Mouse (Mus musculus): ENCODE data around the gene Pde11a. TPM values are rescaled to one million over a fixed set of nuclear protein-coding genes. Genes with fewer than 3 reads are reported as not detected.

Pde11a gene
- 0.91 and 1.5 TPM in 2 replicates for polyA plus RNA-seq (2015; fragmentation: Nextera tagmentation; extraction: Ambion mirVana)

DNA sequence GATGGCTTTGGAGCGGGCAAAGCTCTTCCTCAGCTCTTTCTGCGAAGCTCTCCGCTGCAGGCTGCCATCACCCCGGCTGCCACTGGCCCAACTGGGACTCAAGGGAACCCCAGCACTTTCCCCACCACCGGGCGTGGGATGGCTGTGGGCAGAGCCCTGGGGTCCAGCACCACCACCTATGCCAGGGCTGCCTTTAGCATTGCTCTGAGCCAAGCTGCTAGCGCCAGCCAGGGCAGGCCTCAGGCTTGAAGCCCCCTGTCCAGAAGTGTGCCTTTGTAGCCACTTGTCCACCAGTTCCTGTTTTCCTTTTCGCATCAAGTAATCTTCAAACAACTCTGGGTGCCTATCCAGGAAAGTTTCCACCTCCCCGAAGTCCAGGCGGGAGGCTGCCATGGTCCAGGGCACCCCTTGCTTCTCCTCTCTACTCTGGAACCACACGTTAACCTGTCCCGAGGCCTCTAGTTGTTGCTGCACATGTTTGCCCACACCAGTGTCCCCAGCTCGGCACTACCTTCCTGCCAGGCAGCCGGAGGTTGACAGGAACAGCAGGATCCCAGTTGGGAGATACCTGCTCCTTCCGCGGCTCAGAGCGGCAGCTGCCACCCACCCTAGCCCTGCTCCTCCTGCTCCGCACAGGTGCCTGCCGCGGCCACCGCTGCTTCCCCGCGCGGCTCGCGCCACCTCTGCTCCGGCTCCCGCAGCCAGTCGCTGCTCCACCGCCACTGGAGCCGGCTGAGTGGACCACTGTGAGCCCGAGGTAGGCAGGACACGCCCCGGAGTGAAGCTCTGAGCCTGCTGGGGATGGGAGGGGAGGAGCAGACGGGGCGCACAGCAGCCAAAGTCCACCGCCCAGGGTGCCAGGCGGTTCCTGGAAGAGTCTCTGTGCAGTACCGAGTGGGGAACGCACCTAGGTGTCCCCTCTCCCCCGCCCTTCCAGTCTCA is at the start of gene Pde11a:
TSS of gene Pde11a (minus strand) at position 560 of the 942 bp plus-strand sequence.
- Histone ChIP-seq H3K9ac (replicated peaks; ENCODE audit: low read length) (peak within 1 kb of the TSS; percentile 48), H3K4me3 (ENCODE audit: low read length) (peak within 1 kb of the TSS; percentile 42), H3K27ac (ENCODE audit: low read length) (no peak within 1 kb of the TSS), H3K27me3 (ENCODE audit: insufficient read depth, low read length) (peaks cover 3% of the 10 kb centered on the region; the same call in 1 of the 2 replicates), H3K9me3 (ENCODE audit: low read length) (no peaks in the 10 kb centered on the region), H3K4me2 (replicated peaks; ENCODE audit: low read depth, low read length) (peak within 1 kb of the TSS; percentile 74), H3K36me3 (ENCODE audit: insufficient read depth, low read length) (no peaks in the 10 kb centered on the region), H3K4me1 (ENCODE audit: insufficient read depth, low read length) (peaks cover 7% of the 10 kb centered on the region; the same call in 1 of the 2 replicates)
- peak; percentile 96 for ATAC-seq (ENCODE audit: low FRiP score, low TSS enrichment)
- 15% methylated on average over 39 of the region's 41 CpGs for WGBS

DNA sequence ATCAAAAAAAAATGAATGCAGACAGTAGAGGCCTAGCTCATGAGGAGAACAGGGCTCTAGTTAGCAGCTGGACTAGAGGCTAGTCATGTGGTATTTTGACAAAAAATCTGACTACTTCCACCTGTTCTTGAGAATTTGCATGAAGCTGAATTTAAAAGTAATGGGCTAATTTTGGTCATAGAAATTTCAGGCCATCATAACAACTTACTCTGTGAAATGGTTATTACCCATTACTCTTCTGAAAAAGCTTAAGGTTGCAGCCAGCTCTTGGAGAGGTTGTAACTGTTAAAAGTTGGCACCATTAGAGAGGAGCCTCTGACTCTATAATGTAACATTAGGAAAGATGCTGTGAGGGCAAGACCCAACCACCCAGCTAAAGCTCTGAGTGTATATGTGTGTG is 48.0 kb upstream of the Pde11a start:
- no peak overlapping the region for H3K27ac ChIP-seq (ENCODE audit: low read length)
- no peak overlapping the region for H3K9ac ChIP-seq (replicated peaks; ENCODE audit: low read length)
- no peaks in the 10 kb centered on the region for H3K9me3 ChIP-seq (ENCODE audit: low read length)
- no peaks in the 10 kb centered on the region for H3K4me1 ChIP-seq (ENCODE audit: insufficient read depth, low read length)
- H3K4me2 ChIP-seq (replicated peaks; ENCODE audit: low read depth, low read length), result no peak overlapping the region
- peaks cover 13% of the 10 kb centered on the region; the same call in 1 of the 2 replicates for H3K36me3 ChIP-seq (ENCODE audit: insufficient read depth, low read length)
- no peak for ATAC-seq (ENCODE audit: low FRiP score, low TSS enrichment)
- no peaks in the 10 kb centered on the region for H3K27me3 ChIP-seq (ENCODE audit: insufficient read depth, low read length)
- H3K4me3 ChIP-seq (ENCODE audit: low read length), result no peak overlapping the region

DNA sequence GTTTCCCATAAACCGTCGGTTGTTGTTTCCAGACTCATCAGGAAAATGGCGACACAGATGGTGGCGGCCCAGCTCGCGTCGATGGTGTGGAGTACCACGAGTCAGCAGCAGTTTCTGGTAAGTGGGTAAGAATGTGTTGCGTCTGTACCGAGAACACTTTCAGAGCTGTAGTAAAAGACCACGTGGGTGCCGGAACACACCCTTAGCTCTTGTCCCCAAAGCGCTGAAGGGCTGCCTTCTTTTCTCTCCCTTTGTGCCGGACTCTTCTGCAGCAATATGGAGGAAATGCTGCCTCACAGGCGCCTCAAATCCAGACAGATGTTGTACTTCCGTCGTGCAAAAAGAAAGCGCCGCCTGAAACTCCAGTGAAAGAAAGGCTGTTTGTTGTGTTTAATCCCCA is 40.1 kb upstream of the Pde11a start:
- Histone ChIP-seq H3K4me3 (ENCODE audit: low read length) (no peak overlapping the region), H3K4me2 (replicated peaks; ENCODE audit: low read depth, low read length) (no peak overlapping the region), H3K27me3 (ENCODE audit: insufficient read depth, low read length) (no peaks in the 10 kb centered on the region), H3K4me1 (ENCODE audit: insufficient read depth, low read length) (no peaks in the 10 kb centered on the region), H3K9me3 (ENCODE audit: low read length) (no peaks in the 10 kb centered on the region), H3K36me3 (ENCODE audit: insufficient read depth, low read length) (peaks cover 47% of the 10 kb centered on the region), H3K9ac (replicated peaks; ENCODE audit: low read length) (no peak overlapping the region), H3K27ac (ENCODE audit: low read length) (no peak overlapping the region)
- no peak for ATAC-seq (ENCODE audit: low FRiP score, low TSS enrichment)
- WGBS, result 92% methylated on average over 19 of the region's 19 CpGs

DNA sequence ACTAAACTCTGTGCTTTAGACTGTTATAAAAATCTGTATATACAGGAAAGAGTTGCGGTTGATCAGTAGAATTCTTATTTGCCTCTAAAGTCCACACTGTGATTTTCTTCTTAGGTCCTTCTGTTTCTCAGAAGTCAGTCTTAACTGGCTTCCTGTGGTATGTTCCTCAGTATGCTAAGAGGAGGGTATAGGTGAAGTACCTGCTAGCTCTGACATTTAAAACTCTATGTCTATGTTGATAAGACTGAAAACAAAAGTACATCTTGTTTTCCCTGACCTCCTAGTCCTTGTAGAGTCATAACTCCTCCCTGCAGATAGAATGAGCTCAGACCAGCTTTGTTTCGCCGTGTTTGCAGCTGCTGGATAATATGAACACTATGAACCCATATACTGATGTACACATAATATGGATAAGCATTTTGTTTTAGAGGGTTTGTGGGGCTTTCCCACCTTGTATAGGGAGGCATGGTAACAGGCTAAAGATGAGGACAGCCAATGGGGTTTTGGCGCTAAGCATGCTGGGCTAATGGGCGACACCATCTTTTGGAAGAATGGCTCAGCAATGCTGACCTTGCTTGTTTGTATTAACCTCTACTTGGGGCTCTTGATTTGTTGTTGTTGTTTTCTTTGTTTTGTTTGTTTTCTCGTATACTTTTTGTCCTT is 36.1 kb upstream of the Pde11a start:
- no peak for ATAC-seq (ENCODE audit: low FRiP score, low TSS enrichment)
- Histone ChIP-seq H3K9me3 (ENCODE audit: low read length) (no peaks in the 10 kb centered on the region), H3K27ac (ENCODE audit: low read length) (no peak overlapping the region), H3K9ac (replicated peaks; ENCODE audit: low read length) (no peak overlapping the region), H3K36me3 (ENCODE audit: insufficient read depth, low read length) (peaks cover 45% of the 10 kb centered on the region), H3K4me2 (replicated peaks; ENCODE audit: low read depth, low read length) (no peak overlapping the region), H3K4me1 (ENCODE audit: insufficient read depth, low read length) (peaks cover 12% of the 10 kb centered on the region), H3K4me3 (ENCODE audit: low read length) (no peak overlapping the region), H3K27me3 (ENCODE audit: insufficient read depth, low read length) (no peaks in the 10 kb centered on the region)
- WGBS, result 88% methylated on average over 6 of the region's 6 CpGs

DNA sequence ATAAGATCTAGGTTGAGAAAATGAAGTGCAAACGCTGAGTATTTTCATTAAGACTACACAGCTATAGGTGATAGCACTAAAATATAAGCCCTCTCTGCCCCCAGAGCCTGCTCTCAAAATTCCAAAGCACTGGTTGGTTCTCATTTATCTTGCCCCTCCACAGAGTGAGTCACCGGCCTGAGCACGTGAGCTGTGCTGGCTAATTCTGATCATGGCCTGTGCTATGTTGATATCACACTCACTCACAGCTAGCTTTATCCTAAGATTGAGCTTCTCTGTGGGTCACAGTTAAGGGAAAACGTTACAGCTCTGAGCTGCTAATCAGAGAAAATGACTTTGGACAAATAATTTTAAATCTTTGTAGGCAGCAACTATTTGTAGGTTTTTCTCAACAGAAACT is 33.7 kb upstream of the Pde11a start:
- ATAC-seq (ENCODE audit: low FRiP score, low TSS enrichment), result no peak
- 86% methylated on average over 4 of the region's 4 CpGs for WGBS

DNA sequence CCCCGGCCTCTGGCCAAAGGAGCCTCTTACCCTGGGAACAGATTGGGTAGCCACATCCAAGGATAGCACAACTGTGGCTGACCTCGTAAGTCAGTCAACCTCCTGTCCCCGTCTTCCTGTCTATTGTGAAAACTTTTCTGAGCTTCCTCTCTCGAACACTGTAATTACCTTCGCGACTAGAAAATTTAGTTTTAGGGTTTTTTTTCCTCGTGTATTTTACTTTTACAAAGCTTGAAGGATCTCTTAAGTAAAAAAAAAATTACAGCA is 32.0 kb upstream of the Pde11a start:
- ATAC-seq (ENCODE audit: low FRiP score, low TSS enrichment), result peak; percentile 43; the same call in 1 of the 2 replicates
- no peak overlapping the region for H3K27ac ChIP-seq (ENCODE audit: low read length)
- under 1% methylated on average over 7 of the region's 7 CpGs for WGBS
- no peaks in the 10 kb centered on the region for H3K9me3 ChIP-seq (ENCODE audit: low read length)
- H3K4me2 ChIP-seq (replicated peaks; ENCODE audit: low read depth, low read length), result peak overlapping the region; percentile 95
- peaks cover 30% of the 10 kb centered on the region for H3K36me3 ChIP-seq (ENCODE audit: insufficient read depth, low read length)
- no peaks in the 10 kb centered on the region for H3K27me3 ChIP-seq (ENCODE audit: insufficient read depth, low read length)
- H3K4me3 ChIP-seq (ENCODE audit: low read length), result peak overlapping the region; percentile 69
- H3K9ac ChIP-seq (replicated peaks; ENCODE audit: low read length), result peak overlapping the region; percentile 77
- peaks cover 16% of the 10 kb centered on the region for H3K4me1 ChIP-seq (ENCODE audit: insufficient read depth, low read length)

More for the DNA sequence above, 33.7 kb upstream of the Pde11a start:
- H3K9me3 ChIP-seq (ENCODE audit: low read length), result no peaks in the 10 kb centered on the region
- H3K27ac ChIP-seq (ENCODE audit: low read length), result no peak overlapping the region
- H3K27me3 ChIP-seq (ENCODE audit: insufficient read depth, low read length), result no peaks in the 10 kb centered on the region
- H3K36me3 ChIP-seq (ENCODE audit: insufficient read depth, low read length), result peaks cover 33% of the 10 kb centered on the region
- no peak overlapping the region for H3K4me3 ChIP-seq (ENCODE audit: low read length)
- no peak overlapping the region for H3K9ac ChIP-seq (replicated peaks; ENCODE audit: low read length)
- H3K4me2 ChIP-seq (replicated peaks; ENCODE audit: low read depth, low read length), result no peak overlapping the region
- peaks cover 15% of the 10 kb centered on the region for H3K4me1 ChIP-seq (ENCODE audit: insufficient read depth, low read length)

DNA sequence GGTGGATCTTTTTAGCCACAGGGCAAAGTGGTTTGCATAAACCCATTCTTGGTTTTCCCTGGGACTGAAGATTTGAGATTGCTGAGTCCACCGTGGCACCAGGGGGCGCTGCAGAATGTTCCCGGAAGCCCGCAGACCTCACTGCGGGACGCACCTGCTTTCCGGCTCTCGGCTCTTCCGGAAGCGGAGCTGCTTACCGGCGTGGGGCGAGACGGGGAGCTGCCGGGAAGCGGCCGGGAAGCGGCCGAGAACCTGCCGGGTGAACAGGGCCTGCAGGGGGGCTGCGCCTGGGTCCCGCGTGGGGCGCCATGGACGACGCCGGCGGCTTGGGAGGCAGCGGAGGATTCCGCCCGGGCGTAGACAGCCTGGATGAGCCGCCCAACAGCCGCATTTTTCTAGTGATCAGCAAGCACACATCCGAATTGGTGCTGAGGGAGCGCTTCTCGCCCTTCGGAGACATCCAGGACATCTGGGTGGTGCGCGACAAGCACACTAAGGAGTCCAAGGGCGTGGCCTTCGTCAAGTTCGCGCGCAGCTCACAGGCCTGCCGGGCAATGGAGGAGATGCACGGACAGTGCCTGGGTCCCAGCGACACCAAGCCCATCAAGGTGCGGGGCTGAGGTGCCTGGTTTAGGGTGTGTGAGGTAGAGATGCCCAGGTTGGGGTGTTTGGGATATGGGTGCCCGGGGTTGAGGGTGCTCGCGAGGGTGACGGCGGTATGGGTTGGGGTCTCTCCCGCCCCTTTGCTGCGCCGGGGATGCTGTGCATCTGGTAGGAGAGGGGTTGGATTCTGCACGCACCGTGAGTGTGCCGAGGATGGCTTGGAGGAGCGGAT is 31.5 kb upstream of the Pde11a start, which contains the start of gene Rbm45:
TSS of gene Rbm45 (plus strand) at position 164 of the 835 bp plus-strand sequence.
- no peaks in the 10 kb centered on the region for H3K27me3 ChIP-seq (ENCODE audit: insufficient read depth, low read length)
- H3K4me1 ChIP-seq (ENCODE audit: insufficient read depth, low read length), result peaks cover 16% of the 10 kb centered on the region
- peak within 1 kb of the TSS; percentile 77 for H3K9ac ChIP-seq (replicated peaks; ENCODE audit: low read length)
- H3K4me3 ChIP-seq (ENCODE audit: low read length), result peak within 1 kb of the TSS; percentile 69
- WGBS, result under 1% methylated on average over 61 of the region's 61 CpGs
- peak within 1 kb of the TSS; percentile 63; the same call in 1 of the 2 replicates for H3K27ac ChIP-seq (ENCODE audit: low read length)
- no peaks in the 10 kb centered on the region for H3K9me3 ChIP-seq (ENCODE audit: low read length)
- ATAC-seq (ENCODE audit: low FRiP score, low TSS enrichment), result peak; percentile 90
- peak within 1 kb of the TSS; percentile 95 for H3K4me2 ChIP-seq (replicated peaks; ENCODE audit: low read depth, low read length)
- peaks cover 27% of the 10 kb centered on the region for H3K36me3 ChIP-seq (ENCODE audit: insufficient read depth, low read length)

DNA sequence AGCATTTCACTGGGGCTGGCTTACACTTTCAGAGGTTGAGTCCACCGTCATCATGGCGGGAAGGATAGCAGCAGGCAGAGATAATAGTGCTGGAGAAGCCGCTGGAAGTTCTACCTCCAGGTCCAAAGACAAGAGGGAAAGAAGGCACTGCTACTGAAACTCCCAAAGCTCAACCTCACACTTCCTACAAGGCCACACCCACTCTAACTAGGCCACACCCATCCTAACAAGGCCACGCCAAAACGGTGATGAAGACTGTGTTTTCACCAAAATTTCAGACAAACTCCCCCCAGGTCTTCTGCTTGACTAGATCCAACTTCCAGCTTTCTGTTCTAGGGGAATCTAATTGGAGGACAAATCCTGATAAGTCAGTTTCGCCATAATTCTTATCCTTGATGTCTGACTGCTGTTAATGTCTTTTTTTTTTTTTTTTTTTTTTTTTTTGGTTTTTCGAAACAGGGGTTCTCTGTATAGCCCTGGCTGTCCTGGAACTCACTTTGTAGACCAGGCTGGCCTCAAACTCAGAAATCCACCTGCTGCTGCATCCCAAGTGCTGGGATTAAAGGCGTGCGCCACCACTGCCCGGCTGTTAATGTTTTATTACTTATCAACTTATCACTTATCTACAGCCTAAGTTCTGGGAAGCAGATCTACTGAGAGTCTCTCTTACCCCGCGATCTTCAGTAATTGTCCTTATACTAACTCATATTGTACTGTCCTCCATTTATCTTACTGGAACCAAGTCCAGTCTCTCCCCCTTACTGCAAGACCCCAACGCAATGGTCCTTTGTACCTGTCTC is 30.5 kb upstream of the Pde11a start:
- no peak for ATAC-seq (ENCODE audit: low FRiP score, low TSS enrichment)

More for the DNA sequence above, 30.5 kb upstream of the Pde11a start:
- Histone ChIP-seq H3K4me1 (ENCODE audit: insufficient read depth, low read length) (peaks cover 16% of the 10 kb centered on the region), H3K9ac (replicated peaks; ENCODE audit: low read length) (no peak overlapping the region), H3K36me3 (ENCODE audit: insufficient read depth, low read length) (peaks cover 21% of the 10 kb centered on the region), H3K4me2 (replicated peaks; ENCODE audit: low read depth, low read length) (no peak overlapping the region), H3K4me3 (ENCODE audit: low read length) (peak overlapping the region; percentile 69; the same call in 1 of the 2 replicates), H3K27ac (ENCODE audit: low read length) (no peak overlapping the region), H3K27me3 (ENCODE audit: insufficient read depth, low read length) (no peaks in the 10 kb centered on the region), H3K9me3 (ENCODE audit: low read length) (no peaks in the 10 kb centered on the region)
- 66% methylated on average over 12 of the region's 13 CpGs for WGBS

Data from kidney, embryonic 16.5 days (tissue).